Mouse (Mus musculus): ENCODE measurements around the gene Mas1. TPM values are rescaled to one million over a fixed set of nuclear protein-coding genes. Genes with fewer than 3 reads are reported as not detected.

Mas1 gene
- polyA plus RNA-seq, 1 experiment from 2014 or later = 0.78 TPM

- Histone ChIP-seq H3K27ac (ENCODE audit: low read length) (no peak overlapping the region), H3K36me3 (ENCODE audit: control insufficient read depth, insufficient read depth, low read length) (no peaks in the 10 kb centered on the region), H3K4me3 (ENCODE audit: low read length) (no peak overlapping the region), H3K9me3 (ENCODE audit: control insufficient read depth, low read length) (no peaks in the 10 kb centered on the region), H3K9ac (ENCODE audit: low read depth, low read length) (no peak overlapping the region), H3K4me2 (ENCODE audit: low read depth, low read length) (no peak overlapping the region), H3K4me1 (ENCODE audit: control insufficient read depth, insufficient read depth, low read length) (no peaks in the 10 kb centered on the region), H3K27me3 (replicated peaks; ENCODE audit: control insufficient read depth, insufficient read depth, low read length) (no peaks in the 10 kb centered on the region)
- WGBS = 47% methylated on average over 4 of the region's 4 CpGs
- no peak for ATAC-seq
Measured at GRCm38 (mm10) chr17:12858072-12858471, 9.9 kb downstream of the Mas1 start.

DNA sequence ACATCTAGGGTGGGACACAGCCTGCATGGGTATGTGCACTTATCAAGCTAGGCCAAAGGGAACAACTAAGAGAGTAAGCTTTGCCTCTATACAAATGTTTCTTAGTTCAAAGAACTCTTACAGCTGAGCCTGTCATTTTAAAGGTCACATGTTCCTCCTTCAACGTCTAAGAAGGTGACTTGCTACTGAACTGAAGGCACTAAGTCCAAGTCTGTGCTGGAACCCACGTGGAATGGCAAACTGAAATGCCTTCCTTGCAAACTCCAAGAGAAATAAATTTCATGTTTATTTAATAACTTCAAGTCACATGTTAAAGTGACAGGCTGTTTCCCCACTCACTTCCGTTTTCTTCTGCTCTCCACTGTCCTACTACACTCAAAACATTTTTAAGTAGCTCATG, 10.5 kb downstream of the Mas1 start:
- Histone ChIP-seq H3K27me3 (replicated peaks; ENCODE audit: control insufficient read depth, insufficient read depth, low read length) (no peaks in the 10 kb centered on the region), H3K4me1 (ENCODE audit: control insufficient read depth, insufficient read depth, low read length) (no peaks in the 10 kb centered on the region), H3K27ac (ENCODE audit: low read length) (no peak overlapping the region), H3K36me3 (ENCODE audit: control insufficient read depth, insufficient read depth, low read length) (no peaks in the 10 kb centered on the region), H3K4me2 (ENCODE audit: low read depth, low read length) (no peak overlapping the region), H3K9me3 (ENCODE audit: control insufficient read depth, low read length) (no peaks in the 10 kb centered on the region), H3K9ac (ENCODE audit: low read depth, low read length) (no peak overlapping the region), H3K4me3 (ENCODE audit: low read length) (no peak overlapping the region)
- 39% methylated on average over 3 of the region's 3 CpGs for WGBS
- no peak for ATAC-seq

DNA sequence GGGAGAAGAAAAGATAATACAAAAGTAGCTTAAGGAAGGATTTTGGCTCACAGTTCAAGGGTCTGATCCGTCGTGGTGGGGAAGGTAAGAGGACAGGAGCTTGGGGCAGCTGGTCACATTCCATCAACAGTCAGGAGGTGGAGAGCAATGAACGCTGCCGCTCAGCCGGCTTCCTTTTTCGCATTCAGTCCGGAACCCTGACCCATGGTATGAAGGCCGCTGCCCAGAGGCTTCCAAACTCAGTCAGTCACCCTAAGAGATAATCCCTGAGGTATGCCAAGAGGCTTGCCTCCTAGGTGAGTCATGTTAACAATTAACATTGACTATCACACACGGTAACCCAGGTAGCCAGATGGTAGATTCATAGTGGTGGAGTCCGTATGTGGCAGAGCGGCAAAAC, 13.6 kb downstream of the Mas1 start:
- Histone ChIP-seq H3K27ac (ENCODE audit: low read length) (no peak overlapping the region), H3K9me3 (ENCODE audit: control insufficient read depth, low read length) (no peaks in the 10 kb centered on the region), H3K4me3 (ENCODE audit: low read length) (no peak overlapping the region), H3K4me2 (ENCODE audit: low read depth, low read length) (no peak overlapping the region), H3K27me3 (replicated peaks; ENCODE audit: control insufficient read depth, insufficient read depth, low read length) (no peaks in the 10 kb centered on the region), H3K36me3 (ENCODE audit: control insufficient read depth, insufficient read depth, low read length) (no peaks in the 10 kb centered on the region), H3K4me1 (ENCODE audit: control insufficient read depth, insufficient read depth, low read length) (no peaks in the 10 kb centered on the region), H3K9ac (ENCODE audit: low read depth, low read length) (no peak overlapping the region)
- 93% methylated on average over 11 of the region's 11 CpGs for WGBS
- no peak for ATAC-seq

DNA sequence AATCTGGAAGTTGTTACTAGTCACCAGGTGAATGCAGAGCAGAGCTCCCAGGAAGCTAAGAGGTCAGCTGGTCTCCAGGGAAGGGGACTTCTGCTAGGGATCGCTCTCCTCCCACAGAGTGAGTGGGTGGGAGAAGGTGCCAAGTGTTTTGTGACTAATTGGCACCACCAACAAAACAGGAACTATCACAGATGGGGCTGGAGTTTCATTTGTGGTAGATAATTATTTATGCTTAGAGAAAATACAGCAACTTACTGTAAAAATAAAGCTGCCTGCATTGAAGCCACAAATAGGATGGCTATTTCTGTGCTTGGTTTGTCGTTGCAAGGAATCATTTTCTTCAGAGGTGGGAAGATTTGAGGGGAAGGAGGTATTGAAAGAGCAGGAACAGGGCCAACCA, 14.1 kb downstream of the Mas1 start:
- no peaks in the 10 kb centered on the region for H3K4me1 ChIP-seq (ENCODE audit: control insufficient read depth, insufficient read depth, low read length)
- no peaks in the 10 kb centered on the region for H3K36me3 ChIP-seq (ENCODE audit: control insufficient read depth, insufficient read depth, low read length)
- H3K4me3 ChIP-seq (ENCODE audit: low read length) = no peak overlapping the region
- no peak for ATAC-seq
- no peak overlapping the region for H3K27ac ChIP-seq (ENCODE audit: low read length)
- no peak overlapping the region for H3K9ac ChIP-seq (ENCODE audit: low read depth, low read length)
- no peak overlapping the region for H3K4me2 ChIP-seq (ENCODE audit: low read depth, low read length)
- 84% methylated on average over 2 of the region's 2 CpGs for WGBS
- H3K27me3 ChIP-seq (replicated peaks; ENCODE audit: control insufficient read depth, insufficient read depth, low read length) = no peaks in the 10 kb centered on the region
- no peaks in the 10 kb centered on the region for H3K9me3 ChIP-seq (ENCODE audit: control insufficient read depth, low read length)

DNA sequence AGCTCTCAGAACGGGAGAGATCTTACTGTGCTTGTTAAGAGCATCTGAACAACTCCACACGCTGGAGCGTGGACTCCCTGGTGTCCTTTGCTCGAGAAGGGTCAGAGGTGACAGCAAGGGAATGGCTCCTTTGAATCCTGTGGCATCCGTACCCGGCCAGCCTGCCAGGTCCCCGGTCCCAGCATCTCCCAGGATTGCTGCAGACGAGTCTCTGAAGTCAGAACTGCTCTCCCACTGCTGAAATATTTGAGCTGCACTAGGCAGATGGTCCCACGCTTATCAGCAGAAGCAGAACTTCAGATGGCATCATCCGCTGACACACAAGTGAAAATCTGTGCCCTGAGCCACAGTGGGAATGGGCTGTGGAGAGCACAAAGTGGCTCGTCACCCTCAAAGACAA, 16.3 kb downstream of the Mas1 start:
- Histone ChIP-seq H3K9ac (ENCODE audit: low read depth, low read length) (no peak overlapping the region), H3K4me1 (ENCODE audit: control insufficient read depth, insufficient read depth, low read length) (no peaks in the 10 kb centered on the region), H3K4me3 (ENCODE audit: low read length) (no peak overlapping the region), H3K27me3 (replicated peaks; ENCODE audit: control insufficient read depth, insufficient read depth, low read length) (no peaks in the 10 kb centered on the region), H3K9me3 (ENCODE audit: control insufficient read depth, low read length) (no peaks in the 10 kb centered on the region), H3K27ac (ENCODE audit: low read length) (no peak overlapping the region), H3K36me3 (ENCODE audit: control insufficient read depth, insufficient read depth, low read length) (no peaks in the 10 kb centered on the region), H3K4me2 (ENCODE audit: low read depth, low read length) (no peak overlapping the region)
- WGBS = 78% methylated on average over 11 of the region's 11 CpGs
- no peak for ATAC-seq

- 82% methylated on average over 8 of the region's 8 CpGs for WGBS
Measured at GRCm38 (mm10) chr17:12849778-12850382, 18.1 kb downstream of the Mas1 start.

GRCm38 (mm10) chr17:12847736-12848135, 20.2 kb downstream of the Mas1 start:
- peaks cover 2% of the 10 kb centered on the region; the same call in 1 of the 2 replicates for H3K4me1 ChIP-seq (ENCODE audit: control insufficient read depth, insufficient read depth, low read length)
- H3K4me2 ChIP-seq (ENCODE audit: low read depth, low read length) = no peak overlapping the region
- H3K4me3 ChIP-seq (ENCODE audit: low read length) = no peak overlapping the region
- no peaks in the 10 kb centered on the region for H3K36me3 ChIP-seq (ENCODE audit: control insufficient read depth, insufficient read depth, low read length)
- no peaks in the 10 kb centered on the region for H3K9me3 ChIP-seq (ENCODE audit: control insufficient read depth, low read length)
- ATAC-seq = no peak
- H3K27me3 ChIP-seq (replicated peaks; ENCODE audit: control insufficient read depth, insufficient read depth, low read length) = no peaks in the 10 kb centered on the region
- whole genome bisulfite sequencing = 61% methylated on average over 4 of the region's 4 CpGs
- no peak overlapping the region for H3K9ac ChIP-seq (ENCODE audit: low read depth, low read length)
- H3K27ac ChIP-seq (ENCODE audit: low read length) = no peak overlapping the region

More at GRCm38 (mm10) chr17:12849778-12850382, 18.1 kb downstream of the Mas1 start:
- H3K4me3 ChIP-seq (ENCODE audit: low read length) = no peak overlapping the region
- no peak overlapping the region for H3K9ac ChIP-seq (ENCODE audit: low read depth, low read length)
- ATAC-seq = no peak
- no peak overlapping the region for H3K27ac ChIP-seq (ENCODE audit: low read length)
- H3K4me1 ChIP-seq (ENCODE audit: control insufficient read depth, insufficient read depth, low read length) = peaks cover 2% of the 10 kb centered on the region; the same call in 1 of the 2 replicates
- H3K4me2 ChIP-seq (ENCODE audit: low read depth, low read length) = no peak overlapping the region
- H3K9me3 ChIP-seq (ENCODE audit: control insufficient read depth, low read length) = no peaks in the 10 kb centered on the region
- no peaks in the 10 kb centered on the region for H3K27me3 ChIP-seq (replicated peaks; ENCODE audit: control insufficient read depth, insufficient read depth, low read length)
- no peaks in the 10 kb centered on the region for H3K36me3 ChIP-seq (ENCODE audit: control insufficient read depth, insufficient read depth, low read length)

DNA sequence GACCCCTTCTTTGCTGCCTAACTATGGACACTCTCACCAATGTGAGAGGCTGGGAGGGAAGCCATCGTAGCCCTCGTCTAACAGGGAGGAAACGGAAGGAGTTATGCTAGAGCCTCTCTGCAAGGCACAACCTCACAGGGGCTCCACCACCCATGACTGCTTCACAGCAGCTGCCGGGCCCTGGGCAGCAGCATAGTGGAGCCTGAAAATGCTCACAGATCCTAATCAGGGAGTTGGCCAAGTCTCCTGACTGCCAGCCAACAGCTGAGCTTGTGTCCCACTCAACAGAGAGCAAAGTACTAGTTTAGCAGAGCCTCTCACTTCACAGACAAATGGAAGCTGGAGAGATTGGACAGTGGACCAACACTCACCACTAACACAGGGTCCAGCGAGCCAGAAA, 21.5 kb downstream of the Mas1 start:
- Histone ChIP-seq H3K4me2 (ENCODE audit: low read depth, low read length) (no peak overlapping the region), H3K9me3 (ENCODE audit: control insufficient read depth, low read length) (no peaks in the 10 kb centered on the region), H3K36me3 (ENCODE audit: control insufficient read depth, insufficient read depth, low read length) (no peaks in the 10 kb centered on the region), H3K9ac (ENCODE audit: low read depth, low read length) (no peak overlapping the region), H3K27me3 (replicated peaks; ENCODE audit: control insufficient read depth, insufficient read depth, low read length) (no peaks in the 10 kb centered on the region), H3K4me1 (ENCODE audit: control insufficient read depth, insufficient read depth, low read length) (peaks cover 2% of the 10 kb centered on the region; the same call in 1 of the 2 replicates), H3K4me3 (ENCODE audit: low read length) (no peak overlapping the region), H3K27ac (ENCODE audit: low read length) (no peak overlapping the region)
- ATAC-seq = no peak
- 84% methylated on average over 5 of the region's 5 CpGs for WGBS

GRCm38 (mm10) chr17:12845862-12846261, 22.1 kb downstream of the Mas1 start:
- Histone ChIP-seq H3K4me1 (ENCODE audit: control insufficient read depth, insufficient read depth, low read length) (peaks cover 2% of the 10 kb centered on the region; the same call in 1 of the 2 replicates), H3K36me3 (ENCODE audit: control insufficient read depth, insufficient read depth, low read length) (no peaks in the 10 kb centered on the region), H3K9ac (ENCODE audit: low read depth, low read length) (no peak overlapping the region), H3K4me2 (ENCODE audit: low read depth, low read length) (no peak overlapping the region), H3K27ac (ENCODE audit: low read length) (no peak overlapping the region), H3K9me3 (ENCODE audit: control insufficient read depth, low read length) (no peaks in the 10 kb centered on the region), H3K4me3 (ENCODE audit: low read length) (no peak overlapping the region), H3K27me3 (replicated peaks; ENCODE audit: control insufficient read depth, insufficient read depth, low read length) (no peaks in the 10 kb centered on the region)
- 28% methylated on average over 5 of the region's 5 CpGs for WGBS
- no peak for ATAC-seq

DNA sequence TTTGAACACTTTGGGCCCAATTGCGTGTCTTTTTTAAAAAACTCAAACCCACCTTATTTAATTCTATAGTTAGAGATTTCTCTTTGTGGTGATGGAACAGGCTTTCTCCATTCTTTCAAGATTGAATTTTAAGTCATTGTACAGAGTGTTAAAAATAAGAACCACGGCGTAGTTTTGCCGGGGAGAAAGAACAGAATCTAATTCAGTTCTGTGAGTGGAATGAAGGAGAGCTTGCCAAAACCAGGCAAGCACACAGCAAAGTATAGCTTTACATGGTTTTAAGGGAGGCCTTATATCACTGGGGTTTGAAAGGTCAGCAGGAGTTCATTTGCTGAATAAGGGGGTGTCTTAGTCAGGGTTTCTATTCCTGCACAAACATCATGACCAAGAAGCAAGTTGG, 23.4 kb downstream of the Mas1 start:
- Histone ChIP-seq H3K4me2 (ENCODE audit: low read depth, low read length) (no peak overlapping the region), H3K4me3 (ENCODE audit: low read length) (no peak overlapping the region), H3K36me3 (ENCODE audit: control insufficient read depth, insufficient read depth, low read length) (no peaks in the 10 kb centered on the region), H3K27ac (ENCODE audit: low read length) (no peak overlapping the region), H3K9ac (ENCODE audit: low read depth, low read length) (no peak overlapping the region), H3K4me1 (ENCODE audit: control insufficient read depth, insufficient read depth, low read length) (peaks cover 2% of the 10 kb centered on the region; the same call in 1 of the 2 replicates), H3K27me3 (replicated peaks; ENCODE audit: control insufficient read depth, insufficient read depth, low read length) (no peaks in the 10 kb centered on the region), H3K9me3 (ENCODE audit: control insufficient read depth, low read length) (no peaks in the 10 kb centered on the region)
- WGBS = 79% methylated on average over 4 of the region's 4 CpGs
- no peak for ATAC-seq

All from intestine, embryonic 16.5 days (tissue).